Mouse (Mus musculus) liver, postnatal 0 days (tissue): ENCODE results near the gene Rrp36.

Experiments used
- CTCF ChIP-seq: sonication (generic); IDR thresholded peaks from 2 replicates; pipeline ENCODE4 v1.5.1; 2016; ENCODE audit warnings: antibody characterized with exemption, low read depth
- EP300 ChIP-seq: IDR thresholded peaks from 2 replicates; pipeline ENCODE4 v1.6.1; 2016; ENCODE audit warnings: antibody characterized with exemption, low read depth, mild to moderate bottlenecking

DNA sequence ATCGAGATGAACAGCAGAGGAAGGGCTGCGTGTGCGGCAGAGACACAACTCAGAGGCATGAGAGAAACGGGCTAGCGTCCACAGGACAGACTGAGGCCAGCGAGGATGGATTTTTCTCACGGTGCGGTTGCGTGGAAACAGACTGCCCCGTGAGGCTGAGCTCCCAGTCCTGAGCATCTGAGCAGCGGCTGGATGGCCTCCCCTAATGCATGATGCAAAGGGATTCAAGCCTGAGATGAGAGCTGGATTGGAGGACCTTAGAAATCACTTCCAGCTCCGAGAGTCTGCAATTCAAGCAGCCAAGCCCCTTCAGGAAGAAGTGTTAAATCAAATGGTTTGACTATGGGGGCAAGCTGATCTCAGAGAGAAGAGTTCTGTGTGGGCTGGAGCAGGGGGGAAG lies 27.3 kb upstream of the Rrp36 start:
- TF ChIP-seq CTCF (no peak), EP300 (no peak)
